Mouse (Mus musculus): ENCODE measurements around the gene Bbs4. TPM values are rescaled to one million over a fixed set of nuclear protein-coding genes. Genes with fewer than 3 reads are reported as not detected.

The Bbs4 gene
- polyA plus RNA-seq, 1 experiment from 2014 or later = 23.8 TPM

- no peaks in the 10 kb centered on the region for H3K27me3 ChIP-seq (ENCODE audit: insufficient read depth, poor library complexity, severe bottlenecking)
- WGBS = 85% methylated on average over 5 of the region's 5 CpGs
- H3K4me1 ChIP-seq (replicated peaks) = no peaks in the 10 kb centered on the region
- H3K27ac ChIP-seq = no peak overlapping the region
- peaks cover 68% of the 10 kb centered on the region for H3K36me3 ChIP-seq
- no peak overlapping the region for H3K4me3 ChIP-seq
- no peaks in the 10 kb centered on the region; the same call in 1 of the 2 replicates for H3K9me3 ChIP-seq
- DNase-seq (ENCODE audit: low spot score) = no peak
These were observed 14.9 kb downstream of the Bbs4 start for GRCm38 (mm10) chr9:59338411-59338810.

DNA sequence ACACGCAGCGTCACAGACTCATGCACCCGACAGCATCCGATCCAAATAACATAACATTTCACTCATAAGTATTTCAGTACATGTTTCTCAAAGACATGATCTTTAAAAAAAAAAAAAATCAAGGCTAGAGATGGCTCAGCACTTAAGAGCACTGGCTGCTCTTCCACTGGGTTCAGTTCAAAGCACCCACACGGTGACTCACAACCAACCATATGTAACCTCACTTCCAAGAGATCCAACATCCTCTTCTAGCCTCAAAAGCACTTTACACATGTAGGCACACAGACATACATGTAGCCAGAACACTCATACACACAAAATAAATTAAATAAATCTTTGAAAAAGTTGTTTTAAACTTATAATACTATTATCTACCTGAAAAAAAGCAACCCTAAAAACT is 15.4 kb downstream of the Bbs4 start:
- H3K36me3 ChIP-seq = peaks cover 69% of the 10 kb centered on the region
- DNase-seq (ENCODE audit: low spot score) = no peak
- WGBS = 97% methylated on average over 5 of the region's 5 CpGs

GRCm38 (mm10) chr9:59336539-59336938 is 16.8 kb downstream of the Bbs4 start:
- H3K9me3 ChIP-seq = no peaks in the 10 kb centered on the region; the same call in 1 of the 2 replicates
- no peak overlapping the region for H3K4me3 ChIP-seq
- DNase-seq (ENCODE audit: low spot score) = no peak
- H3K27me3 ChIP-seq (ENCODE audit: insufficient read depth, poor library complexity, severe bottlenecking) = no peaks in the 10 kb centered on the region
- no peaks in the 10 kb centered on the region for H3K4me1 ChIP-seq (replicated peaks)
- H3K36me3 ChIP-seq = peaks cover 68% of the 10 kb centered on the region
- WGBS = 95% methylated on average over 3 of the region's 3 CpGs
- H3K27ac ChIP-seq = no peak overlapping the region

More for the DNA sequence above, 15.4 kb downstream of the Bbs4 start:
- Histone ChIP-seq H3K27ac (no peak overlapping the region), H3K9me3 (no peaks in the 10 kb centered on the region; the same call in 1 of the 2 replicates), H3K4me1 (replicated peaks) (no peaks in the 10 kb centered on the region), H3K27me3 (ENCODE audit: insufficient read depth, poor library complexity, severe bottlenecking) (no peaks in the 10 kb centered on the region), H3K4me3 (no peak overlapping the region)

GRCm38 (mm10) chr9:59330055-59330454 is 23.3 kb downstream of the Bbs4 start:
- Histone ChIP-seq H3K27me3 (ENCODE audit: insufficient read depth, poor library complexity, severe bottlenecking) (no peaks in the 10 kb centered on the region), H3K4me3 (no peak overlapping the region), H3K27ac (no peak overlapping the region), H3K9me3 (no peaks in the 10 kb centered on the region), H3K4me1 (replicated peaks) (no peaks in the 10 kb centered on the region), H3K36me3 (peaks cover 80% of the 10 kb centered on the region)
- WGBS = 90% methylated on average over 5 of the region's 5 CpGs
- no peak for DNase-seq (ENCODE audit: low spot score)

DNA sequence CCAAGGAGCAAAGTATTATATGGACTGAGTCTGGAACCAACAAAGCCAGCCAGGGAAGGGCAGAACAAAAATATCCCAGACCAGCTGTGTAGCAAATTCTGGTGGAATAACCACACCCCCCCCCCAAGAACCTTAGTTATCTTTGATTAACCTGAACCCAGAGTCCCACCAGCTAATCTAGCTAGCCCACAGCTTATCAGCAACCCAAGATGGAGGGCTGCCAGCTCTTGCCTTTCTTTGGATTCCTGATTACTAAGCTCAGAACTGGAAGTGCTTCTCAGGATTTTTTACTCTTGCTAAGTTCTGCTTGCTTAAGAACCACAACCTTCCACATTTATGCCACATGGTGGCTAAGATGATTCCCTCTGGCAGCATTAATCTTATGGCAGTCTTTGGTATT is 29.0 kb downstream of the Bbs4 start:
- Histone ChIP-seq H3K27me3 (ENCODE audit: insufficient read depth, poor library complexity, severe bottlenecking) (no peaks in the 10 kb centered on the region), H3K27ac (no peak overlapping the region), H3K4me1 (replicated peaks) (no peaks in the 10 kb centered on the region), H3K36me3 (peaks cover 89% of the 10 kb centered on the region), H3K9me3 (no peaks in the 10 kb centered on the region), H3K4me3 (no peak overlapping the region)
- DNase-seq (ENCODE audit: low spot score) = no peak

- no peaks in the 10 kb centered on the region for H3K4me1 ChIP-seq (replicated peaks)
- H3K27ac ChIP-seq = no peak overlapping the region
- DNase-seq (ENCODE audit: low spot score) = no peak
- H3K36me3 ChIP-seq = peaks cover 75% of the 10 kb centered on the region
- H3K9me3 ChIP-seq = no peaks in the 10 kb centered on the region
- 96% methylated on average over 3 of the region's 3 CpGs for WGBS
- H3K4me3 ChIP-seq = no peak overlapping the region
- no peaks in the 10 kb centered on the region for H3K27me3 ChIP-seq (ENCODE audit: insufficient read depth, poor library complexity, severe bottlenecking)
These were observed 37.1 kb downstream of the Bbs4 start for GRCm38 (mm10) chr9:59316206-59316605.

DNA sequence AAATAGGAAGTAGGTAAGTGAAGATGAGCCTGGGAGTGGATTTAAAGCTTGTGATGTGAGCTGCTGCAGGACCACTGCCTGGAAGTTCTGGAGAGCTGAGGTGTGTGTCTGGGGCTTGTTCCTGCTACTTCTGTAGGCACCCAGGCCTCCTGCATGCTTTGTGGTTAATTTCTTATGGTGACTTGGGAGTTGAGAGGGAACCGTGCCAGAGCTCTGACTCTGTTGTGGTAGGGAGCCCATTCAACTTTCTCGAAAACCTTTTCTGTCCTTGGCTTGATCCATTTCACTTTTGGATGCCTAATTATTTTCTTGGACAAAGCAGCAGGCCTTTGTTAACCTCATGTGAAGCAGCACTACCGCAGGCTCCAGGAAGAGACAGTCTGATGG is 42.0 kb downstream of the Bbs4 start:
- no peak overlapping the region for H3K27ac ChIP-seq

DNA sequence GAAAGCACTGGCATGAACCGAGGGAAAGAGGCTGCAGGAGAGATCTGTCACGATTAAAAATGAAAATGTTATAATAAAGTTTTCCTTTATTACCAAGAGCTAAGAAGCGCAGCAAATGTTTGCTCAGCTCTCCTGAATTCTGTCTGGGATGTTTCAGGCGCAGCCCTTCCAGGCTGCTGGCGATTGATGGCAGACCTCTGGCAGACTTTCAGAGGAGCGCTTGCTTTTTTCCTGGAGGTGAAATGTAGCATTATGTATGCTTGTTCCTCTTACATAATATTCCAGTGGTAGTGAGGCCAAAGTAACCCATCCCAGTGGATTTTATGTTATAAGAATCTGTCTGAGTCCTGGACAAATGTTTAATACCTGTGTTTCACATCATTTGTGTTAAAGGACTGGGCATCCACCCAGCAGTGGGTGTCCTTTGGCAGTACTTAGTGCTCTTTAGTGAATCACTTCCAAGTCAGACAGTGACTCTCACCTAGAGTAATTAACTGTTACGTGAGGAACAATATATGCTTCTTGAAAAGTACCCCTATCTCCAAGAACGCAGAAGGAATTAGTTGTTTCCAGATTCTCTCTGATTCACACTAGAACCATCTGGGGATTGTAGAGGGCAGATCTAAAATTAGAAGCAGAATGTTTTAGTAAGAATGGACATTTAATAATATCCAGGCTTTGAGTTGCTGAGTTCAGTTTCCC is 42.6 kb downstream of the Bbs4 start:
- 96% methylated on average over 8 of the region's 8 CpGs for WGBS
- Histone ChIP-seq H3K4me3 (no peak overlapping the region), H3K27me3 (ENCODE audit: insufficient read depth, poor library complexity, severe bottlenecking) (no peaks in the 10 kb centered on the region), H3K4me1 (replicated peaks) (no peaks in the 10 kb centered on the region), H3K27ac (no peak overlapping the region), H3K9me3 (peaks cover 4% of the 10 kb centered on the region; the same call in 1 of the 2 replicates), H3K36me3 (peaks cover 90% of the 10 kb centered on the region)
- no peak for DNase-seq (ENCODE audit: low spot score)

More for the DNA sequence above, 42.0 kb downstream of the Bbs4 start:
- DNase-seq (ENCODE audit: low spot score) = no peak
- H3K4me1 ChIP-seq (replicated peaks) = no peaks in the 10 kb centered on the region
- WGBS = 88% methylated on average over 3 of the region's 3 CpGs
- H3K4me3 ChIP-seq = no peak overlapping the region
- peaks cover 90% of the 10 kb centered on the region for H3K36me3 ChIP-seq
- H3K9me3 ChIP-seq = no peaks in the 10 kb centered on the region
- no peaks in the 10 kb centered on the region for H3K27me3 ChIP-seq (ENCODE audit: insufficient read depth, poor library complexity, severe bottlenecking)

GRCm38 (mm10) chr9:59307890-59308289 is 45.4 kb downstream of the Bbs4 start:
- no peaks in the 10 kb centered on the region for H3K27me3 ChIP-seq (ENCODE audit: insufficient read depth, poor library complexity, severe bottlenecking)
- H3K36me3 ChIP-seq = peaks cover 90% of the 10 kb centered on the region
- 90% methylated on average over 2 of the region's 2 CpGs for WGBS

GRCm38 (mm10) chr9:59296419-59296818 is 56.9 kb downstream of the Bbs4 start:
- Histone ChIP-seq H3K27ac (no peak overlapping the region), H3K36me3 (peaks cover 48% of the 10 kb centered on the region), H3K4me1 (replicated peaks) (peaks cover 19% of the 10 kb centered on the region), H3K27me3 (ENCODE audit: insufficient read depth, poor library complexity, severe bottlenecking) (no peaks in the 10 kb centered on the region), H3K4me3 (no peak overlapping the region), H3K9me3 (no peaks in the 10 kb centered on the region)
- DNase-seq (ENCODE audit: low spot score) = no peak
- 84% methylated on average over 2 of the region's 2 CpGs for WGBS

More at GRCm38 (mm10) chr9:59307890-59308289, 45.4 kb downstream of the Bbs4 start:
- Histone ChIP-seq H3K4me3 (no peak overlapping the region), H3K4me1 (replicated peaks) (no peaks in the 10 kb centered on the region), H3K27ac (no peak overlapping the region), H3K9me3 (peaks cover 4% of the 10 kb centered on the region; the same call in 1 of the 2 replicates)
- DNase-seq (ENCODE audit: low spot score) = no peak

DNA sequence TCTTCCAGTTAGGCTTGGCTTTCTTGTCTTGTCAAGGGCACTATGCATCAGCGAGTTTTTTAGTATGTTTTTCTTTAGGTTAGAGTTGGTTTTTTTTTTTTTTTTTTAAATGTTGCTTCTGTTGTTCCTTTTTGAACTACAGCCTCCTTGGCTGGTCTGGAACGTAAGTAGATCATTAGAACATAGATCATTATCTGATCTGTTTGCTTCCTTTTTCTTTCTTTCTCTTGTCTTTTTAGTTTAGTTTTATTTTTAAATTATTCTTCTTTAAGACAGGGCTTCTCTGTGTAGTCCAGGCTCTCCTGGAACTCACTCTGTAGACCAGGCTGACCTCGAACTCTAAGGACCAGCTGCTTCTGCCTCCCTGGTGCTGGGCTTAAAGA is 60.8 kb downstream of the Bbs4 start:
- Histone ChIP-seq H3K4me1 (replicated peaks) (peaks cover 48% of the 10 kb centered on the region), H3K36me3 (peaks cover 9% of the 10 kb centered on the region), H3K27ac (peak overlapping the region; percentile 97; the same call in 1 of the 2 replicates), H3K9me3 (no peaks in the 10 kb centered on the region), H3K4me3 (peak overlapping the region; percentile 97), H3K27me3 (ENCODE audit: insufficient read depth, poor library complexity, severe bottlenecking) (no peaks in the 10 kb centered on the region)
- WGBS = 55% methylated on average over 3 of the region's 3 CpGs
- DNase-seq (ENCODE audit: low spot score) = no peak

GRCm38 (mm10) chr9:59291688-59292492 is 61.4 kb downstream of the Bbs4 start:
- H3K4me1 ChIP-seq (replicated peaks) = peaks cover 48% of the 10 kb centered on the region
- 0 out of 2 replicates have a peak, but pooled peaks cover 4% of the 10 kb centered on the region for H3K36me3 ChIP-seq
- no peak for DNase-seq (ENCODE audit: low spot score)
- H3K27ac ChIP-seq = peak overlapping the region; percentile 97
- WGBS = 2% methylated on average over 50 of the region's 50 CpGs
- no peaks in the 10 kb centered on the region for H3K27me3 ChIP-seq (ENCODE audit: insufficient read depth, poor library complexity, severe bottlenecking)
- H3K9me3 ChIP-seq = no peaks in the 10 kb centered on the region
- H3K4me3 ChIP-seq = peak overlapping the region; percentile 97

Data from hindbrain, embryonic 10.5 days (tissue).